Mouse (Mus musculus): ENCODE measurements around the gene Slc41a3. TPM values are rescaled to one million over a fixed set of nuclear protein-coding genes. Genes with fewer than 3 reads are reported as not detected.

Slc41a3 gene
- total and polyA plus RNA-seq, 3 experiments: 0.10 to 0.59 (median 0.15) TPM

DNA sequence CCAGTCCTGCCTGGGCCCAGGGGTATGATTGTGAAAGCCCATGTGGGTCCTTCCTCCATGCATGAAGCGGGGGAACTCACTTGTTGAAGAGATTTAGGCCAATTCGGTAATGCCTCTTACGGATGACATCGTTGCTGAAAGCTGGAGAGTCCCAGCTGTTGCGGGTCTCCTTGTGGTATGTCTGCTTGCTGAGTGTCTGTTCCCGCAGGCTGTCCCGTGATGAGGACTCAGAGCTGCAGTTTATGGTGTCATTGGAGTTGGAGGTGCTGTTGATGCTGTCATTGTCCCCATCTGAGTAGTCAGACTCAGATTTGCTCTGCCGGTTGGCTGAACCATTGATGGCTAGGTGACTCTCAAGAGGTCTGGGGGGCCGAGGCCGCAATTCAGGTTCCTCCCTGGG, 85.0 kb downstream of the Slc41a3 start:
- TF ChIP-seq ZNF384 (IDR thresholded peaks at IDR 0.05; ENCODE audit: low read depth, low read length) (no peak), SMC3 (IDR thresholded peaks at IDR 0.05; ENCODE audit: low read depth, low read length) (no peak), BHLHE40 (IDR thresholded peaks at IDR 0.05; ENCODE audit: low read depth, low read length) (peak; percentile 60), RCOR1 (conservative IDR thresholded peaks at IDR 0.05; ENCODE audit: low read depth, low read length) (no peak), ETS1 (conservative IDR thresholded peaks at IDR 0.05; ENCODE audit: low read depth, low read length) (peak; percentile 50; the same call in 1 of the 2 replicates), JUN (IDR thresholded peaks at IDR 0.05; ENCODE audit: insufficient read depth, low read depth, low read length) (no peak), IRF4 (IDR thresholded peaks at IDR 0.05; ENCODE audit: low read depth, low read length) (no peak), KAT2A (IDR thresholded peaks at IDR 0.05; ENCODE audit: insufficient replicate concordance, low read length) (no peak), ZMIZ1 (IDR thresholded peaks at IDR 0.05; ENCODE audit: low read depth, low read length) (no peak), JUND (conservative IDR thresholded peaks at IDR 0.05; ENCODE audit: low read depth, low read length) (no peak)
- no peaks in the 10 kb centered on the region for H3K27me3 ChIP-seq (replicated peaks)
- peak overlapping the region; percentile 56; the same call in 1 of the 2 replicates for H3K27ac ChIP-seq (ENCODE audit: insufficient read depth, low read depth)
- in situ Hi-C loops (cut with MboI; ENCODE audit: low pct_ligation_motif_present, low pct_unique_long_range_greater_than_20kb, low sequenced_read_pairs): no loop called here
- peak; percentile 42 for DNase-seq (ENCODE audit: extremely low read depth)
- H3K4me1 ChIP-seq (ENCODE audit: control insufficient read depth in 1 of 2, insufficient read depth in 2 of 2): peaks cover 29 to 83% of the 10 kb centered on the region in 2 experiments
- H3K9ac ChIP-seq (ENCODE audit: insufficient read depth, low read depth): no peak overlapping the region
- no peaks in the 10 kb centered on the region for H3K9me3 ChIP-seq (replicated peaks; ENCODE audit: low read length)
- peaks cover 32% of the 10 kb centered on the region for H3K79me2 ChIP-seq (replicated peaks; ENCODE audit: control insufficient read depth, extremely low read depth, insufficient read depth, poor library complexity, severe bottlenecking)
- no peak overlapping the region for H3K4me2 ChIP-seq (ENCODE audit: insufficient read depth, low read depth, poor library complexity, severe bottlenecking)
- no peak overlapping the region for H3K4me3 ChIP-seq (replicated peaks in 1 of 3; ENCODE audit: low read depth in 2 of 3, low read length in 2 of 3, poor library complexity in 1 of 3)
- H3K36me3 ChIP-seq (replicated peaks in 1 of 2; ENCODE audit: control insufficient read depth in 1 of 2, insufficient read depth in 1 of 2, low read length in 1 of 2): peaks cover 84 to 99% of the 10 kb centered on the region in 2 experiments
- dilution Hi-C loops (cut with MboI; ENCODE audit: extremely low pct_ligation_motif_present, extremely low pct_unique_long_range_greater_than_20kb, low sequenced_read_pairs): no loop called here

- dilution Hi-C loops (cut with MboI; ENCODE audit: extremely low pct_ligation_motif_present, extremely low pct_unique_long_range_greater_than_20kb, low sequenced_read_pairs) (no loop called here), in situ Hi-C loops (cut with MboI; ENCODE audit: low pct_ligation_motif_present, low pct_unique_long_range_greater_than_20kb, low sequenced_read_pairs) (no loop called here)
- Histone ChIP-seq H3K4me3 (replicated peaks in 1 of 3; ENCODE audit: low read depth in 2 of 3, low read length in 2 of 3, poor library complexity in 1 of 3) (no peak overlapping the region), H3K36me3 (replicated peaks in 1 of 2; ENCODE audit: control insufficient read depth in 1 of 2, insufficient read depth in 1 of 2, low read length in 1 of 2) (peaks cover 83 to 100% of the 10 kb centered on the region in 2 experiments), H3K9me3 (replicated peaks; ENCODE audit: low read length) (no peaks in the 10 kb centered on the region), H3K4me2 (ENCODE audit: insufficient read depth, low read depth, poor library complexity, severe bottlenecking) (no peak overlapping the region), H3K27me3 (replicated peaks) (no peaks in the 10 kb centered on the region), H3K79me2 (replicated peaks; ENCODE audit: control insufficient read depth, extremely low read depth, insufficient read depth, poor library complexity, severe bottlenecking) (peaks cover 20% of the 10 kb centered on the region), H3K9ac (ENCODE audit: insufficient read depth, low read depth) (no peak overlapping the region), H3K4me1 (ENCODE audit: control insufficient read depth in 1 of 2, insufficient read depth in 2 of 2) (peaks cover 29 to 75% of the 10 kb centered on the region in 2 experiments), H3K27ac (ENCODE audit: insufficient read depth, low read depth) (no peak overlapping the region)
- no peak for DNase-seq (ENCODE audit: extremely low read depth)
- no peak for TF ChIP-seq ZKSCAN1 (IDR thresholded peaks at IDR 0.05; ENCODE audit: borderline replicate concordance, low read depth, low read length)
- TF ChIP-seq GABPA (IDR thresholded peaks at IDR 0.05; ENCODE audit: insufficient replicate concordance, low read depth, low read length): no peak
- TF ChIP-seq NELFE (IDR thresholded peaks at IDR 0.05; ENCODE audit: low read depth, low read length): no peak
- no peak for TF ChIP-seq CHD1 (IDR thresholded peaks at IDR 0.05; ENCODE audit: low read depth, low read length)
- TF ChIP-seq SMC3 (IDR thresholded peaks at IDR 0.05; ENCODE audit: low read depth, low read length): no peak
- no peak for TF ChIP-seq TCF12 (IDR thresholded peaks at IDR 0.05; ENCODE audit: low read depth, low read length)
- TF ChIP-seq MAX (IDR thresholded peaks at IDR 0.05; ENCODE audit: low read length): no peak
- no peak for TF ChIP-seq RAD21 (IDR thresholded peaks at IDR 0.05; ENCODE audit: low read depth, low read length)
- TF ChIP-seq NRF1 (IDR thresholded peaks at IDR 0.05; ENCODE audit: low read depth, low read length): no peak
Observed at GRCm38 (mm10) chr6:90691935-90692334, 87.4 kb downstream of the Slc41a3 start.

Data from CH12.LX (cell line).